Mouse (Mus musculus) myocyte (in vitro differentiated cells): ENCODE results near the gene 4933405L10Rik. TPM values are rescaled to one million over a fixed set of nuclear protein-coding genes. Genes with fewer than 3 reads are reported as not detected.

Experiments used
- H3K27me3 ChIP-seq: one replicate; pipeline ENCODE4 v1.6.1; 2011; ENCODE audit not compliant: control insufficient read depth, insufficient read depth, insufficient read length
- H3K36me3 ChIP-seq: one replicate; pipeline ENCODE4 v1.6.1; 2011; ENCODE audit not compliant: control insufficient read depth, insufficient read depth
- H3K4me2 ChIP-seq: one replicate; pipeline ENCODE4 v1.6.1; 2011; ENCODE audit warnings: low read depth, control low read depth
- H3K4me3 ChIP-seq: one replicate; pipeline ENCODE4 v1.5.1; 2011; ENCODE audit warnings: mild to moderate bottlenecking, control low read depth, moderate library complexity
- H3K79me2 ChIP-seq: one replicate; pipeline ENCODE4 v1.6.1; 2011; ENCODE audit not compliant: control insufficient read depth, insufficient read depth
- H3ac ChIP-seq: one replicate; pipeline ENCODE4 v1.6.1; 2011; ENCODE audit not compliant: control insufficient read depth, insufficient read length
- CEBPB ChIP-seq: IDR thresholded peaks from 2 replicates; pipeline ENCODE4 v1.6.1; 2011; ENCODE audit warnings: mild to moderate bottlenecking, moderate library complexity; ENCODE audit not compliant: poor library complexity, insufficient read depth, severe bottlenecking
- E2F4 ChIP-seq: IDR thresholded peaks from one replicate; pipeline ENCODE4 v1.6.1; 2011; ENCODE audit warnings: mild to moderate bottlenecking, control low read depth, moderate library complexity; ENCODE audit not compliant: insufficient read depth
- MAX ChIP-seq: IDR thresholded peaks from one replicate; pipeline ENCODE4 v1.6.1; 2011; ENCODE audit warnings: low read depth, mild to moderate bottlenecking, control low read depth
- MYOD1 ChIP-seq, 3 experiments: IDR thresholded peaks; one replicate each; pipeline ENCODE4 v1.6.1; 2011; ENCODE audit warnings: control low read depth in 2 of 3, low read depth in 2 of 3, mild to moderate bottlenecking in 2 of 3, moderate library complexity in 1 of 3; ENCODE audit not compliant: insufficient read length in 2 of 3, control insufficient read depth in 1 of 3
- MYOG ChIP-seq, 3 experiments: IDR thresholded peaks; one replicate each; pipeline ENCODE4 v1.6.1; 2011; ENCODE audit warnings: control low read depth in 2 of 3, low read depth in 2 of 3, mild to moderate bottlenecking in 2 of 3; ENCODE audit not compliant: insufficient read length in 2 of 3, control insufficient read depth in 1 of 3, insufficient read depth in 1 of 3
- POLR2A ChIP-seq: IDR thresholded peaks from one replicate; pipeline ENCODE4 v1.6.1; 2011; ENCODE audit warnings: low read depth, mild to moderate bottlenecking, control low read depth, moderate library complexity; ENCODE audit not compliant: insufficient read length
- POLR2AphosphoS2 ChIP-seq: IDR thresholded peaks from one replicate; pipeline ENCODE4 v1.6.1; 2011; ENCODE audit warnings: low read depth, control low read depth; ENCODE audit not compliant: insufficient read length
- REST ChIP-seq: IDR thresholded peaks from one replicate; pipeline ENCODE4 v1.6.1; 2011; ENCODE audit warnings: mild to moderate bottlenecking, control low read depth, moderate library complexity; ENCODE audit not compliant: insufficient read depth, insufficient read length
- SRF ChIP-seq: IDR thresholded peaks from one replicate; pipeline ENCODE4 v1.6.1; 2011; ENCODE audit warnings: low read depth; ENCODE audit not compliant: control insufficient read depth, insufficient read length
- TCF12 ChIP-seq: IDR thresholded peaks from one replicate; pipeline ENCODE4 v1.6.1; 2011; ENCODE audit warnings: mild to moderate bottlenecking, control low read depth; ENCODE audit not compliant: poor library complexity, insufficient read depth, severe bottlenecking
- TCF3 ChIP-seq: IDR thresholded peaks from one replicate; pipeline ENCODE4 v1.6.1; 2011; ENCODE audit warnings: low read depth, control low read depth; ENCODE audit not compliant: insufficient read length
- USF1 ChIP-seq: IDR thresholded peaks from one replicate; pipeline ENCODE4 v1.6.1; 2011; ENCODE audit warnings: low read depth, mild to moderate bottlenecking, control low read depth, moderate library complexity
- polyA plus RNA-seq: library from polyadenylated mRNA; unstranded; fragments of >200 nt; fragmentation: generic; extraction: Trizol; gene quantifications from one replicate; pipeline ENCODE4 v1.2.1, GENCODE M21; 2012; ENCODE audit warnings: missing spikeins

Gene 4933405L10Rik
- polyA plus RNA-seq, result 0.08 TPM

DNA sequence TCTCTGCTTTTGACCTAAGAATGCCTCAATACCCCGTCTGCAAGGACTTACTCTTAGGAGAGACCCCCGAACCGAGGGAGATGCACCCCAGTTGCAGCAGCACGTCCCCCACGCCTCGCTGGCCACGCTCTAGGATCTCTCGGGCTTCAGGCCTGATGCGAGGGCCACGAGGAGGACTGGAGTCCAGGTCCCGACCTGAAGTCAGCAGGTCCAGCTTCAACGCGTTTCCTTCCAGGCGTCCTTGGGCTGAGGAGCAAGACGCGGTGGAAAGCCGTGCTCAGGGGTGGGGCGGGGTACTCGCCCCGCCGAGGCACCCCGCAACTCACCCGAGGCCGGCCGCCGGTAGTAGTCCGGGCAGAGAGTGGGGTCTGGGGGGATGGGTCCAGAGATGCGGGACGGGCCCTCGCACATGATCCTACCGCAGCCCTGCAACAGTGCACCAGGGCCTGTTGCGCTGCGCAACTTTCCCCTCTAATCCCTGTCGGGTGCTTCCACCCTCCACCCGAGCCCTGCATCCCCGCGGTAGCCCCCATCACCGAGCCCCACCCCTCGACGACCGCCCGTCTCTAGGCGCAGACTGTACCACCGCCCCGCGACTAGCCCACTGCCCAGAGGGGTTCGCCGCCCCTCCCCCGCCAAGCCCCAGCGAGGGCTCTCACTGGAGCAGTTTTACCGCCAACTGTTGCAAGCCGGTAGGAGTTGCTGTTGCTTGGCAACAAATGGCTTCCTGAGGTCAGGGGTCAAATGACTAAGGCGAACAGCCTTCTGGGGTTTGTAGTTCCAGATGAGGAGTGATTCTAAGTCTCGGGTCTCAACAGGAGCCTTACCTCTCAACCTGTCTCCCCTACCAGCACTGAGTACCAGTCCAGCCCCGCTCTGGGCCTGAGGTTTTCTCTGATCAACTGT is at the start of gene 4933405L10Rik, which contains the start of gene Enkd1:
4933405L10Rik (plus strand) TSS at position 158 of the 906 bp plus-strand sequence.
Enkd1 (minus strand) TSS at position 713 of the 906 bp plus-strand sequence.
- H3K27me3 ChIP-seq, result no peaks in the 10 kb centered on the region
- H3ac ChIP-seq, result peak within 1 kb of the TSS; percentile 28
- H3K79me2 ChIP-seq, result peaks cover 8% of the 10 kb centered on the region
- peak within 1 kb of the TSS; percentile 81 for H3K4me2 ChIP-seq
- peak within 1 kb of the TSS; percentile 54 for H3K4me3 ChIP-seq
- H3K36me3 ChIP-seq, result no peaks in the 10 kb centered on the region
- TF ChIP-seq E2F4, result peak; percentile 81
- no peak for TF ChIP-seq TCF3
- TF ChIP-seq CEBPB, result 0 out of 2 replicates have a peak, but pooled peaks have one; percentile 1
- no peak for TF ChIP-seq SRF
- peak; percentile 7 for TF ChIP-seq USF1
- TF ChIP-seq MYOD1 (IDR thresholded peaks at IDR 0.05; ENCODE audit: control insufficient read depth in 1 of 3, insufficient read length in 2 of 3, low read depth in 2 of 3), result peak in 1 of 3 experiments; percentile 9
- no peak for TF ChIP-seq POLR2AphosphoS2
- no peak for TF ChIP-seq TCF12
- no peak for TF ChIP-seq REST
- TF ChIP-seq POLR2A, result peak; percentile 25
- no peak for TF ChIP-seq MAX
- TF ChIP-seq MYOG (IDR thresholded peaks at IDR 0.05; ENCODE audit: control insufficient read depth in 1 of 3, insufficient read depth in 1 of 3, insufficient read length in 2 of 3, low read depth in 2 of 3), result peak in 1 of 3 experiments; percentile 1

DNA sequence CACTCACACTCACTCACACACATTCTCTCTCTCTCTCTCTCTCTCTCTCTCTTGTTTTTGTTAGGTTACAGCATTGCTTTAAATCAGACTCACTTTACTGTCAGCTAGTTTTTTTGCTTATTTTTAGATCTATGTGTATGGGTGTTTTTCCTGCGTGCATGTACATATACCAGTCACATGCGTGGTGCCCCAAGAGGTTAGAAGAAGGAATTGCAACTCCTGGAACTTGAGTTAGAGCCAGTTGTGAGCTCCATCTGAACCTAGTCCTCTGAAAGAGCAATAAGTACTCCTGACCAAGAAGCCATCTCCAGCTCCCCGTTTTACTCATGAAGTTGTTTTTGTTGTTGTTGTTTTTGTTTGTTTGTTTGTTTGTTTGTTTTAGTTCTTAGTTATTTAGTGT is 46.3 kb upstream of the 4933405L10Rik start:
- Histone ChIP-seq H3K79me2 (peaks cover 62% of the 10 kb centered on the region), H3ac (no peak overlapping the region), H3K36me3 (peaks cover 23% of the 10 kb centered on the region), H3K4me3 (no peak overlapping the region), H3K27me3 (no peaks in the 10 kb centered on the region), H3K4me2 (no peak overlapping the region)
- TF ChIP-seq POLR2A (no peak), POLR2AphosphoS2 (no peak), MAX (no peak), USF1 (no peak), TCF3 (no peak), REST (no peak), E2F4 (no peak), CEBPB (no peak), MYOG (IDR thresholded peaks at IDR 0.05; ENCODE audit: control insufficient read depth in 1 of 3, insufficient read depth in 1 of 3, insufficient read length in 2 of 3, low read depth in 2 of 3) (no peak), SRF (no peak), TCF12 (no peak), MYOD1 (IDR thresholded peaks at IDR 0.05; ENCODE audit: control insufficient read depth in 1 of 3, insufficient read length in 2 of 3, low read depth in 2 of 3) (no peak)

DNA sequence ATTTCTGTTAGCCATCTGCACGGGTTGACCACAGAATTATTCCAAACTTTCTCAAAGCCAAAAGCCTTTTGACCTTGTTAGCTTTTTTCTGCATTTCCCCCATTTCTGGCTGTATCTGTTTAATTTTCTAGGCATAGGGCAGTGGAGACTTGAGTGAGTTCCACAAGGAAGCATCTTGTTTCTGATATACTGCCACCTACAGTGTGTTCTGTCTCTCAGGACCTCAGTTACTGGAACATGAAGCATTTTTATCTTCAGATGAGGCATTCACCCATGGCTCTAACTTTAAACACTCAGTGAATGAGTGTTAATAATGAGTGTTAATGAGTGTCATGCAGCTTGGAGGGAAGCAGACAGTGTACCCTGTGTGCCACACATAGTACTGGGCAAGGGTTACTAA is 29.6 kb upstream of the 4933405L10Rik start:
- peaks cover 37% of the 10 kb centered on the region for H3K36me3 ChIP-seq
- TF ChIP-seq MAX, result no peak
- no peak for TF ChIP-seq POLR2A
- TF ChIP-seq MYOD1 (IDR thresholded peaks at IDR 0.05; ENCODE audit: control insufficient read depth in 1 of 3, insufficient read length in 2 of 3, low read depth in 2 of 3), result no peak
- no peak for TF ChIP-seq CEBPB
- no peak for TF ChIP-seq E2F4
- no peak for TF ChIP-seq TCF12
- no peak for TF ChIP-seq USF1
- no peak for TF ChIP-seq TCF3
- TF ChIP-seq MYOG (IDR thresholded peaks at IDR 0.05; ENCODE audit: control insufficient read depth in 1 of 3, insufficient read depth in 1 of 3, insufficient read length in 2 of 3, low read depth in 2 of 3), result no peak
- no peak overlapping the region for H3K4me2 ChIP-seq
- no peaks in the 10 kb centered on the region for H3K79me2 ChIP-seq
- H3K4me3 ChIP-seq, result no peak overlapping the region
- no peaks in the 10 kb centered on the region for H3K27me3 ChIP-seq
- H3ac ChIP-seq, result no peak overlapping the region

DNA sequence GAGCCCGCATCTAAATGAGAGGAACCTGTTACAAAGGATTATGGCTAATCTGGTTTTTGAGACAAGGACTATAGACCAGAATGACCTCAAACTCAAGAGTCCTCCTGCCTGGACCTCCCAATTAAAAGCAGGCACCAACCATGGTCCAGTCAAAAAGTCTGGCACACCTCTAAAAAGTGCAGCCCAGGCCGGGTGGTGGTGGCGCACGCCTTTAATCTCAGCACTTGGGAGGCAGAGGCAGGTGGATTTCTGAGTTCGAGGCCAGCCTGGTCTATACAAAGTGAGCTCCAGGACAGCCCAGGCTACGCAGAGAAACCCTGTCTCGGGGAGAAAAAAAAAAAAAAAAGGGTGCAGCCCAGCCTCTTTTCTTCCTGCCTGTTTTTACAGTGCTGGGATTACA is 22.1 kb upstream of the 4933405L10Rik start:
- Histone ChIP-seq H3K4me3 (no peak overlapping the region), H3K4me2 (no peak overlapping the region), H3K27me3 (no peaks in the 10 kb centered on the region), H3K79me2 (no peaks in the 10 kb centered on the region), H3K36me3 (peaks cover 16% of the 10 kb centered on the region), H3ac (no peak overlapping the region)
- TF ChIP-seq MYOD1 (IDR thresholded peaks at IDR 0.05; ENCODE audit: control insufficient read depth in 1 of 3, insufficient read length in 2 of 3, low read depth in 2 of 3), result no peak
- no peak for TF ChIP-seq MAX
- no peak for TF ChIP-seq REST
- TF ChIP-seq POLR2A, result no peak
- TF ChIP-seq SRF, result no peak
- TF ChIP-seq CEBPB, result no peak
- no peak for TF ChIP-seq TCF3
- TF ChIP-seq E2F4, result no peak
- TF ChIP-seq POLR2AphosphoS2, result no peak
- TF ChIP-seq TCF12, result no peak
- TF ChIP-seq USF1, result no peak
- no peak for TF ChIP-seq MYOG (IDR thresholded peaks at IDR 0.05; ENCODE audit: control insufficient read depth in 1 of 3, insufficient read depth in 1 of 3, insufficient read length in 2 of 3, low read depth in 2 of 3)
